Mouse (Mus musculus) v-Abl transformed pro-B cells (cell line): ENCODE measurements around the gene Nbr1.
"Not testable (repeated sequence)": the region's sequence is repeated elsewhere in the genome, so short reads cannot be mapped to it uniquely, and the experiment has no call there.

Experiments used
- in situ Hi-C, 2 experiments: fragments of 400-800 bp; cut with MboI; formaldehyde crosslinking; loops; one replicate each; pipeline ENCODE4 v1.15.1; 2025; ENCODE audit not compliant: unreplicated experiment in 2 of 2

Nbr1 gene

DNA sequence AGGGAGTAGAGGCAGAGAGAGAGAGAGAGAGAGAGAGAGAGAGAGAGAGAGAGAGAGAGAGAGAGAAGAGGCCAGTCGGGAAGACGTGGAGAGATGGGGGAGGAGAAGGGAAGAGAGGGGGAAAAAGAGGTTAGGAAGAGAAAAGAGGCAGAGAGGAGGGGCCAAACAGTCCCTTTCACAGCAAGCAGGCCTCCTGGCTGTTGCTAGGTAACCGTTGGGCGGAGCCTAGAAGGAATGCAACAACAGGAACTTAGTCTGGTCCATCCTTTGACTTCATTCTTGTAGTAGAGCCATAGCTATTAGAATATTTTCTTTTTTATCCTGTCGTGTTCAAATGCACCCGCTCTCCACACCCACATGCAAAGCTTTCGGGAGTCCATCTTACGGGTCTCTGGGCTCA is 65.9 kb downstream of the Nbr1 start:
- in situ Hi-C loops: no loop called here

- in situ Hi-C loops: no loop called here
These were observed 66.6 kb downstream of the Nbr1 start for GRCm38 (mm10) chr11:101618596-101618995.

DNA sequence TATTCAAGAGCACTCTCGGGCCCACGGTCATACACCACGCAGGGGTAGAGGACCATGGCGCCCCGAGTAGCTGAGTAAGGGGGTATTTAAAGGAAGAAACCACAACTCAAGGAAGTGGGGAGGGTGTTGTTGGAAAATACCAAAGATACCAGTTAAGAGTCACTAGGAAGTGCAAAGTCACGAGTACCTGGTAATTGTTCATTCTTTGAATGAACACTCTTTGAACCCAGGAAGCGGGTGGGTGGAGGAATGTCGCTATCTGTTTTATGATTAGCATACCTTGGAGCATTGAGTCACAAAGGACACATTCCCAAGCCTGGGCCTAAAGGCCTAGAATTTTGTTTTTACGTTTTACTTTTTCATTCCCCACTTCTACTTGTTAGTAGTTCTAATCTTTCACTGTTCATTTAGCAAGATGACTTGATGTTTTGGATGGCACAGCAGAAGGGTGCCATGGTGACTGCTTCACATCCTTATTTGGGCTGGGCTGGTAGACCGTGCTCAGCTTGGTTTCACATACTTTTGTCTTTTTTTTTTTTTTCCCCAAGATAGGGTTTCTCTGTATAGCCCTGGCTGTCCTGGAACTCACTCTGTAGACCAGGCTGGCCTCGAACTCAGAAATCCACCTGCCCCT is 68.2 kb downstream of the Nbr1 start:
- in situ Hi-C loops: not testable (repeated sequence)

GRCm38 (mm10) chr11:101626649-101626994 is 74.7 kb downstream of the Nbr1 start:
- in situ Hi-C loops: no loop called here

DNA sequence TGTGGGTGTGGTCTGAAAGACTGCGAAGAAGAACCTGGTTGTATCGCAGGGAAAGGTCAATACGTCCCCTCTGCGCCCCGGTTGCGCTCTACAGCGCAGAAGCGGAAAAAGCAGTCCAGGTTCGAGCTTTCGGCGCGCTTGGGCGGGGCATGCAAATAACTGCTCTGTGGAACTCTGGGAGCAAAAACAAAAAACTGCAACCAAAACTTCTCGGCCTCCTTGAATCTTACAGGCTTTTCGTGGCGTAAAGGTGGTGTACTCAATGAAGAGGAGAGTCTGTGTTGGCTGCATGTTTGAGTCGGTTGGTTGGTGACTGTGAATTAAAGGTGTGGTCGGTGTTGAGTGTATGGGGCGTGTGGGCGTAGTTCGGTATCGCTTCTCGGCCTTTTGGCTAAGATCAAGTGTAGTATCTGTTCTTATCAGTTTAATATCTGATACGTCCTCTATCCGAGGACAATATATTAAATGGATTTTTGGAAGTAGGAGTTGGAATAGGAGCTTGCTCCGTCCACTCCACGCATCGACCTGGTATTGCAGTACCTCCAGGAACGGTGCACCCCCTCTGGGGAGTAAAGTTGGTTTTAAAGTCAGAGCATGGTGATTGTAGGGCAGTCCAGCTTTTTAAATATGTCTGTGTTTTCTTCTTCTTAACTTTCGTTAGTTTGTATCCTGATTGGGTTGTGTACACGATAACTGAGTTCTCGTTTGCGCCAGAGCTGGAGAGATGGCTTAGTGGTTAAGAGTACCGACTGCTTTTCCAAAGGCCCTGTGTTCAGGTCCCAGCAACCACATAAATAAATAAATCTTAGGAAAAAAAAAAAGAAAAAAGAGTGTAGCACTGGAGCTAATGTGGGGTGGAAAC is 75.3 kb downstream of the Nbr1 start, which contains the start of gene Rdm1:
TSS of gene Rdm1 (plus strand) at position 201 of the 862 bp plus-strand sequence.
- in situ Hi-C loops: no loop called here

- in situ Hi-C loops: no loop called here
These were observed 76.1 kb downstream of the Nbr1 start for GRCm38 (mm10) chr11:101627857-101628559.

DNA sequence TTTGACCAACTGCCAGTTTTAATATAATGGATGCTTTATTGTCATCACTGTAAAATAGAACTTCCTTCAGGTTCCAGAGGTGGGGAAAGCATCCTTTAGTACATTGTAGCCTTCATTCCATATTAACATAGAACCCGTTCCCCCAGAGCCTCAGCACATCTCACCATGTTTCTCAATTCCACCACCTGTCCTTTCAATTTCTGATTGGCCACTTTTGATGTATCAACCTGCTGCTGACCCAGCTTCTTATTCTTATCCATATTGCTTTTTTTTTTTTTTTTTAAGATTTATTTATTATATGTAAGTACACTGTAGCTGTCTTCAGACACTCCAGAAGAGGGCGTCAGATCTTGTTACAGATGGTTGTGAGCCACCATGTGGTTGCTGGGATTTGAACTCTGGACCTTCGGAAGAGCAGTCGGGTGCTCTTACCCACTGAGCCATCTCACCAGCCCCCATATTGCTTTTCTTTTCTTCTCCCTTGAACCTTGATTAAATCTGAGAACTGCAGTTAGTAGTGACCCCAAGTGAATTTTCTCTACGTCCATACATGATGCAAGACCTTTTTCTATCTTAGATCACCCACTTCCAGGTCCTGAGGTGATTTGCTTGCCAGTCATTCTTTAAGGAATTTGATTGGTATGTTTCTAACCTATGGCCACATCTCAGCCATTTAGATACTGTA is 76.9 kb downstream of the Nbr1 start:
- in situ Hi-C loops: not testable (repeated sequence)
